Mouse (Mus musculus) G1E (cell line): Measurements from ENCODE around the gene Ctdspl. TPM values are rescaled to one million over a fixed set of nuclear protein-coding genes. Genes with fewer than 3 reads are reported as not detected.

Source experiments
- ATAC-seq: 2 replicates; pipeline ENCODE4 v1.8.0; 2016; ENCODE audit warnings: mild to moderate bottlenecking; ENCODE audit not compliant: insufficient number of reproducible peaks, poor library complexity, low FRiP score, severe bottlenecking; ENCODE audit errors: extremely low read depth
- DNase-seq: peaks from one replicate; pipeline ENCODE4 v3.0.0; 2012; ENCODE audit warnings: low spot score
- H3K27me3 ChIP-seq: 2 replicates; pipeline ENCODE4 v1.6.1; 2012; ENCODE audit warnings: mild to moderate bottlenecking, low read length, inconsistent platforms; ENCODE audit not compliant: insufficient read depth
- H3K36me3 ChIP-seq: replicated peaks from 2 replicates; pipeline ENCODE3; 2012; ENCODE audit warnings: mild to moderate bottlenecking, inconsistent platforms
- H3K4me1 ChIP-seq: 2 replicates; pipeline ENCODE4 v1.6.1; 2012; ENCODE audit warnings: low read depth, low read length, inconsistent platforms, mixed read lengths; ENCODE audit not compliant: insufficient read depth
- H3K4me3 ChIP-seq: 2 replicates; pipeline ENCODE4 v1.5.1; 2012; ENCODE audit warnings: low read depth, mild to moderate bottlenecking, inconsistent platforms, low read length, moderate library complexity, mixed read lengths
- H3K9me3 ChIP-seq: replicated peaks from 2 replicates; pipeline ENCODE4 v1.6.1; 2012; ENCODE audit warnings: inconsistent platforms
- CTCF ChIP-seq: IDR thresholded peaks from 2 replicates; pipeline ENCODE4 v1.5.1; 2012; ENCODE audit warnings: low read depth, low read length, inconsistent platforms, mixed read lengths
- GATA1 ChIP-seq: IDR thresholded peaks from 2 replicates; pipeline ENCODE4 v1.6.1; 2012; ENCODE audit warnings: borderline replicate concordance, low read length, inconsistent platforms, mixed read lengths
- GATA2 ChIP-seq: IDR thresholded peaks from 2 replicates; pipeline ENCODE4 v1.6.1; 2012; ENCODE audit warnings: low read depth, low read length, inconsistent platforms, borderline replicate concordance
- POLR2AphosphoS5 ChIP-seq: IDR thresholded peaks from 2 replicates; pipeline ENCODE4 v1.6.1; 2012; ENCODE audit warnings: low read depth, low read length, inconsistent platforms; ENCODE audit not compliant: insufficient replicate concordance
- TAL1 ChIP-seq: conservative IDR thresholded peaks from 2 replicates; pipeline ENCODE4 v1.6.1; 2012; ENCODE audit warnings: low read depth, low read length, inconsistent platforms, mixed read lengths
- polyA plus RNA-seq: library from polyadenylated mRNA; stranded (reverse); fragments of >175 nt; gene quantifications from 2 replicates; pipeline ENCODE4 v1.2.3, GENCODE M21; 2012
- total RNA-seq, 2 experiments: library from RNA; stranded (forward) in 1 of 2; stranded (reverse) in 1 of 2; fragments of 200-1000 nt in 1 of 2; fragments of >200 nt in 1 of 2; fragmentation: Nextera tagmentation in 1 of 2; gene quantifications; 2 replicates each; pipeline ENCODE4 v1.2.3; 2014 to 2017

The Ctdspl gene
- total and polyA plus RNA-seq, 3 experiments = 0.05 TPM; not detected in 2

- no peaks in the 10 kb centered on the region; the same call in 1 of the 2 replicates for H3K27me3 ChIP-seq
- H3K36me3 ChIP-seq = no peaks in the 10 kb centered on the region
- ATAC-seq = no peak
- no peak for TF ChIP-seq TAL1
- no peak for TF ChIP-seq GATA2
- no peak for TF ChIP-seq GATA1
- TF ChIP-seq POLR2AphosphoS5 = no peak
- no peak for TF ChIP-seq CTCF
- no peak overlapping the region for H3K4me3 ChIP-seq
- peaks cover 95% of the 10 kb centered on the region for H3K9me3 ChIP-seq
- H3K4me1 ChIP-seq = no peaks in the 10 kb centered on the region
- DNase-seq = no peak
These were observed 105.5 kb downstream of the Ctdspl start for GRCm38 (mm10) chr9:119031772-119032171.

GRCm38 (mm10) chr9:119032538-119032937 is 106.3 kb downstream of the Ctdspl start:
- Histone ChIP-seq H3K9me3 (peaks cover 93% of the 10 kb centered on the region), H3K4me3 (no peak overlapping the region), H3K4me1 (no peaks in the 10 kb centered on the region), H3K27me3 (no peaks in the 10 kb centered on the region; the same call in 1 of the 2 replicates), H3K36me3 (no peaks in the 10 kb centered on the region)
- DNase-seq (no peak), ATAC-seq (no peak)
- TF ChIP-seq TAL1 (no peak), GATA1 (no peak), GATA2 (no peak), CTCF (no peak), POLR2AphosphoS5 (no peak)

DNA sequence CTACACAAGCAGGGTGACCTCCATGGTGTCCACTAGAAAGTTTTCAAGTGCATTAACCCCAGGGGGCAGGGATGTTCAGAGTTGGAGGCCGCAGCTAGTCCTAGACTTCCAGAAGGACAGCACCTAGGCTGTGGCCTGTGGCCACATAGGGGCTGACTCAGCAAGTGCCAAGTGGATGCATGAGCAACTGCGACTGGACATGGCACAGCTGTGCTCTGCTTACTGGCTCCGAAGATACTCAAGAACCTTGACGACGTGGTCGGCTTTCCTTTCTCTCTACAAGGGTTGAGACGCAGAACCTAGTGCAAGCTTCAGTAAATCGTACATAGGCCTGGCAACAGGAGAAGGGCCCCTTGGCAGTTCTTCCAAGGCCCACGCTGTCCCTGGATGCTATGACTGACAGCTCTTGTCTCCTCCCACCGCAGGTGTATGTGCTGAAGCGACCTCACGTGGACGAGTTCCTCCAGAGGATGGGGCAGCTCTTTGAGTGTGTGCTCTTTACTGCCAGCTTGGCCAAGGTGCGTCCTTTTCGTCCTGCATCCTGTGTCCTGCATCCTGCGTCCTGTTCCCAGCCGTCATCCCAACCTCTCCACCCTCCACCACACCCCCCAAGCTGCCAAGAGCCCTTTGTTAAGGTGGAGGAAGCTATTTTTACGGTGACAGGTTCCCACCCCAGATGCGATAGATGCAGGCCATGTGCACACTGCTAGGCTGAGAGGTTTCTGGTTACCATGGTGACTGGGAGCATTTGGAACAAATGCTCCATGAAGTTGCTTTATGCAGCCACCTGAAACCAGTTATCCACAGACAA is 107.1 kb downstream of the Ctdspl start:
- no peak for ATAC-seq
- no peak for TF ChIP-seq GATA2
- TF ChIP-seq TAL1 = no peak
- no peak for TF ChIP-seq GATA1
- no peak for TF ChIP-seq POLR2AphosphoS5
- TF ChIP-seq CTCF = no peak
- DNase-seq = no peak
- Histone ChIP-seq H3K4me1 (no peaks in the 10 kb centered on the region), H3K27me3 (no peaks in the 10 kb centered on the region; the same call in 1 of the 2 replicates), H3K36me3 (no peaks in the 10 kb centered on the region), H3K9me3 (peaks cover 91% of the 10 kb centered on the region), H3K4me3 (no peak overlapping the region)

DNA sequence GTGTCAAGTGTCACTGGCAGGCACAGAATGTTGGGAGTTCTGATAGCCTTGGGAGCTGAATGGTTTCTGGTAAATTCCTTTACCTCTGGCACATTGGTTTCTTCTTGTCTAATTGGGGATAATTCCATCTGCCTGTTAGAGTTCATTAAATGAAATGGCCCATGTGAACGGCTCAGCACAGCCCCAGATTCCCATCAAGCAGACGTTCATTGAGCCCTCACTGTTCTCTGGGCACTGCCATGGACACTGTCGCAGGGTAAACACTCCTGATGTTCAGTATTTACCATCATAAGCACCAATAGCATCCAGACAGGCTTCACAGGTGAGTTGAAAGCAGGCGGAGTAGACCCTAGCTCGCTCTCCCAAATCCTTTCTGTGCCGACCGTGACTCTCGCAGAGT is 107.8 kb downstream of the Ctdspl start:
- H3K4me3 ChIP-seq = no peak overlapping the region
- no peaks in the 10 kb centered on the region for H3K36me3 ChIP-seq
- DNase-seq = no peak
- no peak for TF ChIP-seq GATA2
- TF ChIP-seq CTCF = no peak
- no peak for TF ChIP-seq POLR2AphosphoS5
- no peak for TF ChIP-seq GATA1
- TF ChIP-seq TAL1 = no peak
- H3K4me1 ChIP-seq = no peaks in the 10 kb centered on the region
- no peak for ATAC-seq
- peaks cover 85% of the 10 kb centered on the region for H3K9me3 ChIP-seq
- H3K27me3 ChIP-seq = no peaks in the 10 kb centered on the region; the same call in 1 of the 2 replicates

- Histone ChIP-seq H3K36me3 (no peaks in the 10 kb centered on the region), H3K9me3 (peaks cover 82% of the 10 kb centered on the region), H3K4me1 (no peaks in the 10 kb centered on the region), H3K27me3 (no peaks in the 10 kb centered on the region; the same call in 1 of the 2 replicates), H3K4me3 (no peak overlapping the region)
- TF ChIP-seq TAL1 (no peak), GATA1 (no peak), POLR2AphosphoS5 (no peak), GATA2 (no peak)
- DNase-seq = no peak
- no peak for ATAC-seq
These were observed 108.7 kb downstream of the Ctdspl start for GRCm38 (mm10) chr9:119034676-119035665.
